Mouse (Mus musculus) liver, embryonic 14.5 days (tissue): ENCODE data around the gene Ttc34. TPM values are rescaled to one million over a fixed set of nuclear protein-coding genes. Genes with fewer than 3 reads are reported as not detected.

Experiments used
- ATAC-seq: fragments of 200-750 bp; cut with Nextera tagmentation; 2 replicates; pipeline ENCODE4 v1.8.0; 2017; ENCODE audit warnings: moderate number of reproducible peaks, mild to moderate bottlenecking, moderate library complexity; ENCODE audit not compliant: insufficient read depth
- DNase-seq, 3 experiments: peaks; one replicate each; pipeline ENCODE4 v3.0.0-alpha.2; 2012 to 2013; ENCODE audit warnings: low read depth in 3 of 3, low spot score in 3 of 3
- H3K27ac ChIP-seq: fragments of 300-500 bp; sonication (generic); 2 replicates; pipeline ENCODE4 v1.5.1; 2014; ENCODE audit warnings: moderate library complexity, mild to moderate bottlenecking, control low read depth, inconsistent platforms
- H3K27me3 ChIP-seq: fragments of 300-500 bp; sonication (generic); 2 replicates; pipeline ENCODE4 v1.6.1; 2014; ENCODE audit warnings: mild to moderate bottlenecking, low read length, moderate library complexity; ENCODE audit not compliant: control insufficient read depth, insufficient read depth
- H3K36me3 ChIP-seq: fragments of 300-500 bp; sonication (generic); replicated peaks from 2 replicates; pipeline ENCODE4 v1.6.1; 2014; ENCODE audit warnings: low read depth; ENCODE audit not compliant: control insufficient read depth, insufficient read depth
- H3K4me1 ChIP-seq, 2 experiments: fragments of 200-500 bp in 1 of 2; fragments of 300-500 bp in 1 of 2; sonication (generic) in 1 of 2; replicated peaks; 2 replicates each; pipeline ENCODE4 v1.6.1; 2012 to 2014; ENCODE audit warnings: antibody characterized with exemption in 1 of 2, inconsistent platforms in 1 of 2, low read length in 1 of 2; ENCODE audit not compliant: control insufficient read depth in 2 of 2, insufficient read depth in 2 of 2
- H3K4me2 ChIP-seq: fragments of 300-500 bp; sonication (generic); 2 replicates; pipeline ENCODE4 v1.6.1; 2014; ENCODE audit warnings: low read depth, mild to moderate bottlenecking, control low read depth, moderate library complexity
- H3K4me3 ChIP-seq, 2 experiments: fragments of 200-500 bp in 1 of 2; fragments of 300-500 bp in 1 of 2; sonication (generic) in 1 of 2; 2 replicates each; pipeline ENCODE4 v1.5.1; 2012 to 2014; ENCODE audit warnings: low read depth in 2 of 2, low read length in 2 of 2, mild to moderate bottlenecking in 2 of 2, control low read depth in 1 of 2, inconsistent platforms in 1 of 2, moderate library complexity in 1 of 2; ENCODE audit not compliant: insufficient read depth in 1 of 2
- H3K9ac ChIP-seq: fragments of 300-500 bp; sonication (generic); replicated peaks from 2 replicates; pipeline ENCODE4 v1.6.1; 2014; ENCODE audit warnings: mild to moderate bottlenecking, control low read depth, moderate library complexity
- H3K9me3 ChIP-seq: fragments of 300-500 bp; sonication (generic); 2 replicates; pipeline ENCODE4 v1.6.1; 2016; ENCODE audit warnings: low read length, mixed read lengths; ENCODE audit not compliant: control insufficient read depth
- CTCF ChIP-seq: IDR thresholded peaks from 2 replicates; pipeline ENCODE4 v1.5.1; 2016; ENCODE audit warnings: antibody characterized with exemption, low read depth, control low read depth
- EP300 ChIP-seq: IDR thresholded peaks from 2 replicates; pipeline ENCODE4 v1.6.1; 2016; ENCODE audit warnings: antibody characterized with exemption, low read depth
- WGBS: fragments of 180-500 bp; shearing (Covaris S2); extraction: QIAGEN DNeasy Blood & Tissue Kit; methylation state at CpG from one replicate; pipeline ENCODE4 v1.1.7; 2014; ENCODE audit not compliant: insufficient replicate concordance; 5-methylcytosine and 5-hydroxymethylcytosine counted together
- polyA plus RNA-seq, 2 experiments: library from polyadenylated mRNA; depleted of rRNA in 1 of 2; stranded (reverse) in 1 of 2; unstranded in 1 of 2; fragments of >200 nt; fragmentation: Nextera tagmentation in 1 of 2; extraction: Ambion mirVana in 1 of 2; gene quantifications; 2 replicates each; pipeline versions ENCODE4 v1.2.1 to v1.2.3; 2012 to 2014

Gene Ttc34
- polyA plus RNA-seq, 2 experiments, result not detected

- no peak overlapping the region for H3K4me3 ChIP-seq
- H3K4me1 ChIP-seq, result no peaks in the 10 kb centered on the region
- peaks cover 29% of the 10 kb centered on the region for H3K27me3 ChIP-seq
- ATAC-seq, result no peak
- no peaks in the 10 kb centered on the region for H3K9me3 ChIP-seq
- TF ChIP-seq EP300, result no peak
- TF ChIP-seq CTCF, result no peak
- no peak overlapping the region for H3K4me2 ChIP-seq
- H3K36me3 ChIP-seq, result no peaks in the 10 kb centered on the region
- no peak overlapping the region for H3K27ac ChIP-seq
- WGBS, result 61% methylated on average over 7 of the region's 7 CpGs
- no peak for DNase-seq
- H3K9ac ChIP-seq, result no peak overlapping the region
These were observed 19.6 kb downstream of the Ttc34 start for GRCm38 (mm10) chr4:154856882-154857281.

GRCm38 (mm10) chr4:154857366-154858240 is 20.3 kb downstream of the Ttc34 start:
- WGBS, result 61% methylated on average over 10 of the region's 10 CpGs
- H3K27me3 ChIP-seq, result peaks cover 29% of the 10 kb centered on the region

GRCm38 (mm10) chr4:154858601-154859000 is 21.3 kb downstream of the Ttc34 start:
- WGBS, result 44% methylated on average over 3 of the region's 3 CpGs

More at GRCm38 (mm10) chr4:154857366-154858240, 20.3 kb downstream of the Ttc34 start:
- Histone ChIP-seq H3K9me3 (no peaks in the 10 kb centered on the region), H3K27ac (no peak overlapping the region), H3K36me3 (no peaks in the 10 kb centered on the region), H3K9ac (no peak overlapping the region), H3K4me3 (no peak overlapping the region), H3K4me1 (no peaks in the 10 kb centered on the region), H3K4me2 (no peak overlapping the region)
- DNase-seq (no peak), ATAC-seq (no peak)
- TF ChIP-seq EP300 (no peak), CTCF (no peak)

GRCm38 (mm10) chr4:154861967-154862366 is 24.7 kb downstream of the Ttc34 start:
- ATAC-seq, result no peak
- no peak overlapping the region for H3K4me2 ChIP-seq
- H3K27ac ChIP-seq, result no peak overlapping the region
- 51% methylated on average over 5 of the region's 5 CpGs for WGBS
- DNase-seq, result no peak
- no peak overlapping the region for H3K9ac ChIP-seq
- H3K9me3 ChIP-seq, result no peaks in the 10 kb centered on the region
- no peaks in the 10 kb centered on the region; a peak in 1 of 4 replicates for H3K4me1 ChIP-seq
- no peaks in the 10 kb centered on the region for H3K36me3 ChIP-seq
- peaks cover 7% of the 10 kb centered on the region for H3K27me3 ChIP-seq
- H3K4me3 ChIP-seq, result no peak overlapping the region
- TF ChIP-seq CTCF (no peak), EP300 (no peak)

More at GRCm38 (mm10) chr4:154858601-154859000, 21.3 kb downstream of the Ttc34 start:
- no peak overlapping the region for H3K27ac ChIP-seq
- no peak overlapping the region for H3K4me3 ChIP-seq
- no peak overlapping the region for H3K4me2 ChIP-seq
- H3K9ac ChIP-seq, result no peak overlapping the region
- ATAC-seq (no peak), DNase-seq (no peak)
- TF ChIP-seq CTCF (no peak), EP300 (no peak)
- no peaks in the 10 kb centered on the region for H3K4me1 ChIP-seq
- no peaks in the 10 kb centered on the region for H3K9me3 ChIP-seq
- peaks cover 29% of the 10 kb centered on the region for H3K27me3 ChIP-seq
- H3K36me3 ChIP-seq, result no peaks in the 10 kb centered on the region

GRCm38 (mm10) chr4:154863436-154863935 is 26.2 kb downstream of the Ttc34 start:
- Histone ChIP-seq H3K4me3 (no peak overlapping the region), H3K36me3 (no peaks in the 10 kb centered on the region), H3K9ac (no peak overlapping the region), H3K4me1 (no peaks in the 10 kb centered on the region; a peak in 1 of 4 replicates), H3K4me2 (no peak overlapping the region), H3K27me3 (no peaks in the 10 kb centered on the region), H3K27ac (no peak overlapping the region), H3K9me3 (no peaks in the 10 kb centered on the region)
- TF ChIP-seq CTCF (no peak), EP300 (no peak)
- DNase-seq, result no peak
- WGBS, result 63% methylated on average over 3 of the region's 3 CpGs
- no peak for ATAC-seq
